Mouse (Mus musculus) myocyte (in vitro differentiated cells): ENCODE results near the gene Slc16a12. TPM values are rescaled to one million over a fixed set of nuclear protein-coding genes. Genes with fewer than 3 reads are reported as not detected.

ENCODE experiments used
- H3K27me3 ChIP-seq: one replicate; pipeline ENCODE4 v1.6.1; 2011; ENCODE audit not compliant: control insufficient read depth, insufficient read depth, insufficient read length
- H3K36me3 ChIP-seq: one replicate; pipeline ENCODE4 v1.6.1; 2011; ENCODE audit not compliant: control insufficient read depth, insufficient read depth
- H3K4me2 ChIP-seq: one replicate; pipeline ENCODE4 v1.6.1; 2011; ENCODE audit warnings: low read depth, control low read depth
- H3K4me3 ChIP-seq: one replicate; pipeline ENCODE4 v1.5.1; 2011; ENCODE audit warnings: mild to moderate bottlenecking, control low read depth, moderate library complexity
- H3K79me2 ChIP-seq: one replicate; pipeline ENCODE4 v1.6.1; 2011; ENCODE audit not compliant: control insufficient read depth, insufficient read depth
- H3ac ChIP-seq: one replicate; pipeline ENCODE4 v1.6.1; 2011; ENCODE audit not compliant: control insufficient read depth, insufficient read length
- CEBPB ChIP-seq: IDR thresholded peaks from 2 replicates; pipeline ENCODE4 v1.6.1; 2011; ENCODE audit warnings: mild to moderate bottlenecking, moderate library complexity; ENCODE audit not compliant: poor library complexity, insufficient read depth, severe bottlenecking
- E2F4 ChIP-seq: IDR thresholded peaks from one replicate; pipeline ENCODE4 v1.6.1; 2011; ENCODE audit warnings: mild to moderate bottlenecking, control low read depth, moderate library complexity; ENCODE audit not compliant: insufficient read depth
- MAX ChIP-seq: IDR thresholded peaks from one replicate; pipeline ENCODE4 v1.6.1; 2011; ENCODE audit warnings: low read depth, mild to moderate bottlenecking, control low read depth
- MYOD1 ChIP-seq, 3 experiments: IDR thresholded peaks; one replicate each; pipeline ENCODE4 v1.6.1; 2011; ENCODE audit warnings: control low read depth in 2 of 3, low read depth in 2 of 3, mild to moderate bottlenecking in 2 of 3, moderate library complexity in 1 of 3; ENCODE audit not compliant: insufficient read length in 2 of 3, control insufficient read depth in 1 of 3
- MYOG ChIP-seq, 3 experiments: IDR thresholded peaks; one replicate each; pipeline ENCODE4 v1.6.1; 2011; ENCODE audit warnings: control low read depth in 2 of 3, low read depth in 2 of 3, mild to moderate bottlenecking in 2 of 3; ENCODE audit not compliant: insufficient read length in 2 of 3, control insufficient read depth in 1 of 3, insufficient read depth in 1 of 3
- POLR2A ChIP-seq: IDR thresholded peaks from one replicate; pipeline ENCODE4 v1.6.1; 2011; ENCODE audit warnings: low read depth, mild to moderate bottlenecking, control low read depth, moderate library complexity; ENCODE audit not compliant: insufficient read length
- POLR2AphosphoS2 ChIP-seq: IDR thresholded peaks from one replicate; pipeline ENCODE4 v1.6.1; 2011; ENCODE audit warnings: low read depth, control low read depth; ENCODE audit not compliant: insufficient read length
- REST ChIP-seq: IDR thresholded peaks from one replicate; pipeline ENCODE4 v1.6.1; 2011; ENCODE audit warnings: mild to moderate bottlenecking, control low read depth, moderate library complexity; ENCODE audit not compliant: insufficient read depth, insufficient read length
- SRF ChIP-seq: IDR thresholded peaks from one replicate; pipeline ENCODE4 v1.6.1; 2011; ENCODE audit warnings: low read depth; ENCODE audit not compliant: control insufficient read depth, insufficient read length
- TCF12 ChIP-seq: IDR thresholded peaks from one replicate; pipeline ENCODE4 v1.6.1; 2011; ENCODE audit warnings: mild to moderate bottlenecking, control low read depth; ENCODE audit not compliant: poor library complexity, insufficient read depth, severe bottlenecking
- TCF3 ChIP-seq: IDR thresholded peaks from one replicate; pipeline ENCODE4 v1.6.1; 2011; ENCODE audit warnings: low read depth, control low read depth; ENCODE audit not compliant: insufficient read length
- USF1 ChIP-seq: IDR thresholded peaks from one replicate; pipeline ENCODE4 v1.6.1; 2011; ENCODE audit warnings: low read depth, mild to moderate bottlenecking, control low read depth, moderate library complexity
- polyA plus RNA-seq: library from polyadenylated mRNA; unstranded; fragments of >200 nt; fragmentation: generic; extraction: Trizol; gene quantifications from one replicate; pipeline ENCODE4 v1.2.1, GENCODE M21; 2012; ENCODE audit warnings: missing spikeins

The Slc16a12 gene
- polyA plus RNA-seq, 1 experiment = 0.04 TPM

DNA sequence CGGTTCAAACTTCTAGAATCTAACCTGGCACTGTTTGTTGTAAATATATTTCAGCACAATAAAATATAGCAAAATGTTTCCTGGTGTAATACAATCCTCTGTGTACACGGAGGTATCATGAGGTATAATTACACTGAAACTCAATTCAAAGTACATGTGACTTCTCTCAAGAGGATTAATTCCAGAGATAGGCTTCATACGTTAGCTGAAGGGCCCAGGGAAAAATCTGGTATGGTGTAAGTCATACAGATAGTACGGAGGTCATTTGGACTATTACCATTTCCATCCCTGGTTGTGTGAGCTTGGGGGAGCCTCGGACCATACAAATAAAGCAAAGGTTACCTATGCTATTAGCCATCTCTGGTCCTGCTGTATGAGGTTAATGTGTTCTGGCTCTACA is 104.5 kb downstream of the Slc16a12 start:
- Histone ChIP-seq H3K36me3 (no peaks in the 10 kb centered on the region), H3ac (no peak overlapping the region), H3K4me2 (no peak overlapping the region), H3K27me3 (peaks cover 5% of the 10 kb centered on the region), H3K79me2 (no peaks in the 10 kb centered on the region), H3K4me3 (no peak overlapping the region)
- TF ChIP-seq CEBPB (no peak), MYOD1 (IDR thresholded peaks at IDR 0.05; ENCODE audit: control insufficient read depth in 1 of 3, insufficient read length in 2 of 3, low read depth in 2 of 3) (no peak), SRF (no peak), USF1 (no peak), TCF12 (no peak), MYOG (IDR thresholded peaks at IDR 0.05; ENCODE audit: control insufficient read depth in 1 of 3, insufficient read depth in 1 of 3, insufficient read length in 2 of 3, low read depth in 2 of 3) (no peak)

DNA sequence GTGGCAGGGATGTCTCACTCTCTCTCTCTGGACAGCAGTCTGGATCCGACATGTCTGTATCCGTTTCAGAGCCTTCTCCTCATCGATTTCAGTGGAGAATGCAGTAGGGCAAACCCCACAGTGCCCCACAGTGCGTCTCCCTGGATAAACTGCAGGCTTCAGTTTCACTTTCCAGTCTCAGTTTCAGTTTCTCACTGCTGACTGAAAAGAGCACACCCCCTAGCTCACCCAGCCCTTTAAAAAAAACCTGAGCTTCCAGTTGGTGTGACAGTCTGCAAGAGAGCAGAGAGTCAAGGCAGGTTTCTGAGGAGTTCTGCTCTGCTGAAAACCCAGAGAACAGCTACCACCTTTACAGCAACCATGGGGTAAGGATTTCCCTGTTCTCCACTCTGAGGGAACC is 106.5 kb downstream of the Slc16a12 start, which contains the start of the genes Ifit1bl2 and Ifit1:
Gene Ifit1bl2, minus strand, starts transcription at position 121 of the 400 bp plus-strand sequence.
Gene Ifit1, plus strand, starts transcription at position 249 of the 400 bp plus-strand sequence.
- peak within 1 kb of the TSS; percentile 81 for H3K4me2 ChIP-seq

DNA sequence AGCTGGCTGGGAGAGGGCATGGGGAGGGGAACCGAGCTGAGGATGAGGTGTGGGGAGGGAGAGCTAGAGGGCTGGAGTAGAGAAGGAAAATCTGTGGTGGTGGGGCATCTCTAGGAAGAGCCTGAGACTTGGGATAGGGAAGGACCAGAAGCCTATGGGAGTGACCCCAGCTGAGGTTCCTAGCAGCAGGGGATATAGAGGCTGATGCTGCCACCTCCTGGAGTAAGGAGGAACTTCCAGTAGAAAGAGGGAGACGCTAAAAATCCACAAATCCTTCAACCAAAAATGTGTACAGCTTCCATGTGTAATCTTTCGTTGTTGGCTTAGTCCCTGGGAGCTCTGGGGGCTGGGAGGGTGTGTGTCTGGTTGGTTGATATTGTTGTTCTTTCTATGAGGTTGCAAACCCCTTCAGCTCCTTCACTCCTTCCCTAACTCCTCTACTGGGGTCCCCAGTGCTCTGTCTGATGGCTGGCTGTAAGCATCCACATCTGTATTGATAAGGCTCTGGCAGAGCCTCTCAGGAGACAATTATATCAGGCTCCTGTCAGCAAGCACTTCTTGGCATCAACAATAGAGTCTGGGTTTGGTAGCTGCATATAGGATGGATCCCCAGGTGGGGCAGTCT is 110.0 kb downstream of the Slc16a12 start:
- no peak overlapping the region for H3ac ChIP-seq
- no peak overlapping the region for H3K4me2 ChIP-seq
- H3K36me3 ChIP-seq = no peaks in the 10 kb centered on the region
- no peak overlapping the region for H3K4me3 ChIP-seq
- no peaks in the 10 kb centered on the region for H3K79me2 ChIP-seq
- TF ChIP-seq MAX (no peak), E2F4 (no peak), POLR2AphosphoS2 (no peak), TCF3 (no peak), MYOG (IDR thresholded peaks at IDR 0.05; ENCODE audit: control insufficient read depth in 1 of 3, insufficient read depth in 1 of 3, insufficient read length in 2 of 3, low read depth in 2 of 3) (no peak)
- peaks cover 7% of the 10 kb centered on the region for H3K27me3 ChIP-seq

More for the DNA sequence above, 106.5 kb downstream of the Slc16a12 start, which contains the start of the genes Ifit1bl2 and Ifit1:
- no peaks in the 10 kb centered on the region for H3K36me3 ChIP-seq
- H3ac ChIP-seq = no peak within 1 kb of the TSS
- H3K4me3 ChIP-seq = peak within 1 kb of the TSS; percentile 5
- no peak for TF ChIP-seq POLR2AphosphoS2
- TF ChIP-seq E2F4 = no peak
- no peak for TF ChIP-seq TCF12
- TF ChIP-seq MYOG (IDR thresholded peaks at IDR 0.05; ENCODE audit: control insufficient read depth in 1 of 3, insufficient read depth in 1 of 3, insufficient read length in 2 of 3, low read depth in 2 of 3) = no peak
- H3K79me2 ChIP-seq = no peaks in the 10 kb centered on the region
- peaks cover 5% of the 10 kb centered on the region for H3K27me3 ChIP-seq

DNA sequence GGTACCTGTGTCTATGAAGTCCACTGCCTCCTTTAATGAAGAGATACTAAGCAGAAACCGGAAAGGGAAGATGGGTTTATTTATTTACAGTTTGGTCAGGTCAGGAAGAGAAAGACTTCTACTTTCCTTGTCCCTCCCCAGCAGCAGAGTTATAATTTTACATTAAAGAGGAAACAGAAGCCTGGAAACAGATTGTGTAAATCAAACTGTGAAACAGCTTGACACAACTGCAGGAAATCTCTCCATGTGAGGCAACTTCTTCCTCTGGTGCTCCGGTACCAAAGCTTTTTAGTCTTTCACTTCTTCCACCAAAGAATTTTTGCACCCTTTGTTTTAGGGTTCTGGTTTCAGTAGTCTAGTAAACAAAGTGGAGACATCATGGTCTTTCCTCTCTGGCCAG is 113.6 kb downstream of the Slc16a12 start:
- no peak for TF ChIP-seq MYOG (IDR thresholded peaks at IDR 0.05; ENCODE audit: control insufficient read depth in 1 of 3, insufficient read depth in 1 of 3, insufficient read length in 2 of 3, low read depth in 2 of 3)
- no peak for TF ChIP-seq E2F4
- no peak for TF ChIP-seq POLR2AphosphoS2
- no peak for TF ChIP-seq USF1
- TF ChIP-seq TCF3 = no peak
- TF ChIP-seq POLR2A = no peak
- TF ChIP-seq MAX = no peak
- no peak for TF ChIP-seq TCF12
- TF ChIP-seq REST = no peak
- TF ChIP-seq CEBPB = no peak
- no peak for TF ChIP-seq SRF
- Histone ChIP-seq H3K4me2 (no peak overlapping the region), H3K4me3 (no peak overlapping the region), H3K36me3 (no peaks in the 10 kb centered on the region), H3ac (no peak overlapping the region), H3K27me3 (peaks cover 13% of the 10 kb centered on the region), H3K79me2 (no peaks in the 10 kb centered on the region)

DNA sequence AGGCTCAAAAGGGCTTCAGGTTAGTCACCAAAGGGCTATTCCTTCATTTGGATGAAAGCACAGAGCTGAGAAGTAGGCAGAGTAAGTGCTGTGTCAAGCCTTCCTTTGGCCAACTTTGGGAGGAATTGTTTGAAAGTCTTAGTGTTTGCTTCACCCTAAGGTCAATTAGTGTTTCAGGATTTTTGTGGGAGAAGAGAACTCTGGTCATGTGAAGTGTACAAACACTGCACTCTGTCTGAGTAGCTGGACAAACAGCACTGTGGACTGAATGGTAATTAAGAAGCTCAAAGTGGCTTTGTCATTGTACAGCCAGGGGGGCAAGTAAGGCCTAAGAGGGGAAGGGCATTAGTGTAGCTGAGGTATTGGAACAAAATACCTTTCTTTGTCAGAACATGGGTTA is 115.6 kb downstream of the Slc16a12 start:
- no peak overlapping the region for H3ac ChIP-seq
- peaks cover 13% of the 10 kb centered on the region for H3K27me3 ChIP-seq
- H3K4me2 ChIP-seq = no peak overlapping the region
- no peak overlapping the region for H3K4me3 ChIP-seq
- TF ChIP-seq E2F4 (no peak), POLR2AphosphoS2 (no peak), REST (no peak), USF1 (no peak)
- no peaks in the 10 kb centered on the region for H3K36me3 ChIP-seq
- no peaks in the 10 kb centered on the region for H3K79me2 ChIP-seq
